Mouse (Mus musculus) MEL (cell line): Measurements from ENCODE around the gene Atrn.

Experiments used
- BHLHE40 ChIP-seq: IDR thresholded peaks from 2 replicates; pipeline ENCODE4 v1.6.1; 2012; ENCODE audit warnings: low read depth, mild to moderate bottlenecking, inconsistent platforms, low read length, improper control_type of control experiment, borderline replicate concordance
- CHD2 ChIP-seq: IDR thresholded peaks from 2 replicates; pipeline ENCODE4 v1.6.1; 2011; ENCODE audit warnings: low read length, improper control_type of control experiment
- CTCF ChIP-seq, 3 experiments: IDR thresholded peaks in 2 of 3; conservative IDR thresholded peaks in 1 of 3; 2 replicates each; pipeline ENCODE4 v1.5.1; 2011 to 2012; ENCODE audit warnings: low read length in 3 of 3, low read depth in 2 of 3, mild to moderate bottlenecking in 2 of 3, improper control_type of control experiment in 1 of 3, inconsistent platforms in 1 of 3, mixed read lengths in 1 of 3, moderate library complexity in 1 of 3; ENCODE audit not compliant: control insufficient read depth in 1 of 3, insufficient read depth in 1 of 3, poor library complexity in 1 of 3, severe bottlenecking in 1 of 3
- E2F4 ChIP-seq: IDR thresholded peaks from 2 replicates; pipeline ENCODE4 v1.6.1; 2011; ENCODE audit warnings: low read depth, low read length, improper control_type of control experiment, borderline replicate concordance
- ELF1 ChIP-seq: IDR thresholded peaks from 2 replicates; pipeline ENCODE4 v1.6.1; 2014; ENCODE audit warnings: low read depth, mild to moderate bottlenecking, inconsistent platforms, low read length, improper control_type of control experiment, moderate library complexity
- EP300 ChIP-seq, 2 experiments: IDR thresholded peaks; 2 replicates each; pipeline ENCODE4 v1.6.1; 2011; ENCODE audit warnings: improper control_type of control experiment in 2 of 2, low read length in 2 of 2, low read depth in 1 of 2, mild to moderate bottlenecking in 1 of 2
- KAT2A ChIP-seq: conservative IDR thresholded peaks from 2 replicates; pipeline ENCODE4 v1.6.1; 2012; ENCODE audit warnings: low read depth, low read length, improper control_type of control experiment, inconsistent platforms
- POLR2A ChIP-seq, 2 experiments: IDR thresholded peaks; 2 replicates each; pipeline ENCODE4 v1.6.1; 2011 to 2012; ENCODE audit warnings: low read length in 2 of 2, mild to moderate bottlenecking in 2 of 2, control low read depth in 1 of 2, improper control_type of control experiment in 1 of 2, low read depth in 1 of 2, moderate library complexity in 1 of 2; ENCODE audit not compliant: control insufficient read depth in 1 of 2, insufficient read depth in 1 of 2, poor library complexity in 1 of 2
- UBTF ChIP-seq: IDR thresholded peaks from 2 replicates; pipeline ENCODE4 v1.6.1; 2012; ENCODE audit warnings: low read depth, mild to moderate bottlenecking, inconsistent platforms, low read length, improper control_type of control experiment, moderate library complexity, borderline replicate concordance; ENCODE audit not compliant: insufficient read depth
- USF1 ChIP-seq: IDR thresholded peaks from 2 replicates; pipeline ENCODE4 v1.6.1; 2014; ENCODE audit warnings: low read depth, mild to moderate bottlenecking, inconsistent platforms, low read length, improper control_type of control experiment, moderate library complexity
- ZC3H11A ChIP-seq: IDR thresholded peaks from 2 replicates; pipeline ENCODE4 v1.6.1; 2012; ENCODE audit warnings: low read depth, mild to moderate bottlenecking, inconsistent platforms, low read length, improper control_type of control experiment
- ZKSCAN1 ChIP-seq: IDR thresholded peaks from 2 replicates; pipeline ENCODE4 v1.6.1; 2012; ENCODE audit warnings: low read depth, mild to moderate bottlenecking, inconsistent platforms, low read length, improper control_type of control experiment, moderate library complexity

DNA sequence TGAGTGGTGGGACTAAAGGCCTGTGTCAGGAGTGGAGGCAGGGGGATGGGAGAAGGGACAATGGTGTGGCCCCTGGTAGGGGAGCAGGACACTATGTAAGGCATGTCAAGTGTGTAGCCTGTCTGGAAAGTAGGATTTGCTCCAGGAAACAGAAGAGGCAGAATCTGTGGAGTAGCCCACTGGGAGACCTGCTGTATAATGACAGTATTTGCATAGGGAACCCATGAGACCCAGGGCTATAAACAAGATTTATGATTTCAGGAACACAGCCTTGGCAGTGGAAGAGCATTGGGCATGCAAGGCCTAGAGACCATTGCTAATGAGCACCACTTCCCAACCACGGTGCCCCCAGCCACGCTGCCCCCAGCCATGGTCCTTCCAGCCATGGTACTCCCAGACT lies 9.4 kb upstream of the Atrn start:
- TF ChIP-seq CTCF (IDR thresholded peaks at IDR 0.05 in 2 of 3, conservative IDR thresholded peaks at IDR 0.05 in 1 of 3; ENCODE audit: control insufficient read depth in 1 of 3, insufficient read depth in 1 of 3, low read depth in 2 of 3, low read length in 3 of 3, poor library complexity in 1 of 3, severe bottlenecking in 1 of 3) (no peak), POLR2A (IDR thresholded peaks at IDR 0.05; ENCODE audit: control insufficient read depth in 1 of 2, insufficient read depth in 1 of 2, low read depth in 1 of 2, low read length in 2 of 2, poor library complexity in 1 of 2) (no peak), EP300 (IDR thresholded peaks at IDR 0.05; ENCODE audit: low read depth in 1 of 2, low read length in 2 of 2) (no peak), ZC3H11A (no peak), ELF1 (no peak), E2F4 (no peak), CHD2 (no peak), ZKSCAN1 (no peak), USF1 (no peak), KAT2A (no peak), UBTF (no peak), BHLHE40 (no peak)
